Mouse (Mus musculus): ENCODE data around the gene Cmklr1.
"Not testable (repeated sequence)": the region's sequence is repeated elsewhere in the genome, so short reads cannot be mapped to it uniquely, and the experiment has no call there.

Cmklr1 gene

DNA sequence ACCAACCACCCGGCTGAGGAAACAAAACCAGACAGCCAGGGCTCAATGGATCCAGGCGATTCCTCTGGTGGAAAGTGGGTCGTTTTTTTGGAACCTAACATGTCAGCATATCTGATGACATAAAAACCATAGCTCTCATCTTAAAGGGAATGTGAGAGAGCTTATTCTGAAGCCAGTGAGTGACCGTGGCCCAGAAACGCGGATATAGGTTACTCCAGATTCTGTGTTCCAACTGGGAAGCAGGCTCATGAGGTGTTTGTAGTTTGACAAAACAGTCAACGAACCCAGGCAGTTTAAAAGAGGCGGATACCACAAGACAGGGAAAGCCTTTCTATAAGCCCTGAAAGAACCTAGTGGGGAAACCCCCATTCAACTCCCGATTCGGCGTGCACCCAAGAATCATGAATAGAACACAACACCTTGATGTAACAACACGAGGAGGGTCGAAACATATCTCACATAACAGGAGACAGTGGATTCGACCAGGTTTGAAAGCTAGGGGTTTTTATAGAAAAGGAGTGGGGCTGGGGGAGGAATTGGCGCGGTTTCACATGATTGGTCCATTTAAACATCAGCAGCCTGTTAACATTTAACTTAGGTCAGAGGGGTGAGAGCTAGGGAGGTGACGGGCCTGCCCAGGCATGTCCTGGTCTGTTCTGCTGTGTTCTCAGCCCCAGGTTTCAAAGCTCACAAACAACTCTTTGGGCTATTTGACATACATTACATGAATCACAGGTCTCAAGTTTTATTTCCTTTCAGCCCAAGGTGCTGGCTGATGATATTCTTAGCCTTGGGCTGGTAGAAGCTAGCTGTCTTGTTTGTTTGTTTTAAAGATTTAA is 64.4 kb downstream of the Cmklr1 start:
- DNase-seq (ENCODE audit: low read depth, low spot score): not testable (repeated sequence)

DNA sequence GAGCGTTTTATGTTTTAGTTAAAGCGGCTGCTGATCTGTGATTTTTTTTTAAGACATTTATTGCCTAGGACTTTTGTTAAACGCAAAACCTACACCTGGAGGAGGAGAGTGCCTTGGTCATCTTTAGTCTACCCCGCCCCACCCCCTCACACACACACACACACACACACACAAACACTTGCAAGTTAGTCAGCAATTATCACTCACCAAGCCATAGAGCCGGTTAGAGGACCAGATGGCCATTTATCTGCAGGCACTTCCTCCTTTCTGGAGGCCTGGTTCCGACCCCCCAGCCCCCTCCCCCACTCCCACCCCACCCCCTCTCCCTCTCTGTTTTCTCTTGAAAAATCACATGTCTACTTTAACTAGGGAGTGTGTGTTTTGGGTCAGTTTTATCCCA is 65.8 kb downstream of the Cmklr1 start:
- no peak for DNase-seq (ENCODE audit: low read depth, low spot score)

DNA sequence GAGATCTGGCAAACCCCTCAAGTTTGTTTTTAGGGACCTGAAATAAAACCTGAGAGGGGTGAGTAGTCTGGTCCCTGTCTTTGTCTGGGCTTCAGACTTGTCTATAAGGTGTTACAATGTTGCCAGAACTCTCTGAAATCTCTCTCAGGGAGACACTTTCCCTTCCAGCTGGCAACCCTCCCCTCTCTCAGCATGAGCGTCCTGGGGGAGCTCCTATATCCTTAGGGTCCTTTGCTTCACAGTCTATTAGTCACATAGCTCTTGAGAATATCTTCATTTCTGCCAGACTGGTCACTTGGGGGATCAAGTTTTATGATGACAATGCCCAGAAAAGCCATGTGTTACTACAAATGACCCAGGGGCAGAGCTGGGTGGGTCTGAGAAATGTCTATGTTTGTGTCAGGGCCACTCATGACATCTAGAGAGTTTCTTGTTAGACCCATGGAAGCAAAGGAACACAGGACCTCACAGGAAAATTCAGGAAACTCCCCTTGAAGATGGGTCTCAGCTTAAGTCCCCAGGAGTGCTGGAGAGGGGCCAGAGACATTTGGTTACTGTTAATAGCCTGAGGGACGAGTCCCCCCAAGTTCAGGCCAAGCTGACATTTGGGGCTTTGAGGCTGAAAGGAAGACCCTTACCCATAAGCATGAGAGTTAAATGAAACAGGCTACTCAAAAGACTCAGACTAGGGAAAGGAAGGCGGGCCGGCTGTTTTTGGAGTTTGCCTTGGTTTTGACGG is 66.6 kb downstream of the Cmklr1 start:
- DNase-seq (ENCODE audit: low read depth, low spot score): no peak

DNA sequence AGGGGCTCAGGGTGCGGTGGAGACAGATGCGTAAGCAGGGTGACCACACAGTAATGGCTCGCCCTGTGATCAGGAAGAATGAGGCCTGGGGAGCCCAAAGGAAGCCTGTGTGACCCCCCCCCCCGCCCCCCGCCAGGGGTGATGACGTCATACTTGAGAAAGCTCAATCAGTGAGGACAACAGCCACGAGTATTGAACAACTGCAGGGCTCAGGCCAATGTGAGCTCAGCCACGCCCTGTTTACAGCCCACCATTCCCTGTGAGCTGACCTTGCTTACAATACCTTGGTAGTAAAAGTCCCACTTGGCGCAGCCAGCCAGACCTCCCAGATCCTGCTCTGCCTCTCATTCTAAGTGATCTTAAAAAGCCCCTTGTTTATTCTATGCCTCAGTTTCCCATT is 69.4 kb downstream of the Cmklr1 start:
- no peak for DNase-seq (ENCODE audit: low read depth, low spot score)

DNA sequence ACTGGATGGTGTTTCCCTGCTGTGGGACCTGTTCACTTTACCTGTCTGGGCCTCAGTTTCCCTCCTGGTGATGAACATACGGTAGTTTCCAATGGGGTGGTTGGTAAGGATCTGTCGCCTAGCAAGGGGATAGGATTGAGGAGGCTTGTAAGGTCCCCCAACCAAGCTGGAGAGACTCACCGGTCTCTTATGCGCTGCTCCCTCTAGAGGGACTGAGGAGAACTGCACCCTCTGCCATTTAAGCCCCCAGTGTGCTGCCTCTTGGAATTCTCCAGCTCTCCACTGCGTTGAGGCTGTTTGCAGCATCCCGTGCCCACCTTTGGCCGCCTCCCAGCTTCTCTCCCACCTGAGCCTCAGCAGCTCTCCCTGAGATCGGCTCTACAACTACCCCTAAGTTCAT is 70.0 kb downstream of the Cmklr1 start:
- peak; percentile 29 for DNase-seq (ENCODE audit: low read depth, low spot score)

DNA sequence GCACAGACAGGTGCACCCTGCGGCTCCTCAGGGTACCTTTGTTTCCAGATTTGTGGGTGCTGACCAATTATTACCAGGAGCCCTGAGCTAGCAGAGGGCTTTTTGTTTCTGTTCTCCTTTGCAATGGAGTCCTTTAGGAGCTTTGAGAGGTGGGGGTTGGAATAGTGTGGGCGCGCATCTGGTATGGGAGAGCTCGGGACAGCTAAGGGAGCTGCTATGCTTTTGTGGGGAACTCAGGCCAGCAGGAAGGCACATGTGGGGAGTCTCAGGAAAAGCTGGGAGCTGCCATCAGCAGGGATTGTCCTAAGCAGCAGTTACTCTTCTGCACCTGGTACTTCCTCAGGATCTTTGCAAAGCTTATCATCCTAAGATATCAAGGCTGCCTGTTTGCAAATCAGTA is 71.1 kb downstream of the Cmklr1 start:
- no peak for DNase-seq (ENCODE audit: low read depth, low spot score)

DNA sequence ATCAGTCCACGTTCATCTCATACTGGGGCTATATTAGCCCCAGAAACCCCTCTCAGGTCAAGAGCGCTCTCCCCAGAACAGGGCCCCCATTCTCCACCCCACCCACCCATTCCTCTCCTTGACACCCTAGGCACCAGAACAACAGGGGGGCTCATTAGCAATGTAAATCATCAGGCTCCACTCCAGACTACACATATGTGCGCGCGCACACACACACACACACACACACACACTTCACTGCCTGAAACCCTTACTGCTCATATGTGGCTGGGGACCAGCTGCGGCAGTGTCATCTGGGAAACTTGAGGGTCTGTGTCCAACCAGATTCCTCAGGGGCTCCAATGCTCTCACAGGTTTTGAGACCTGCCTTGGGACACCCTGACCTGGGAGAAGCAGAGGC is 71.8 kb downstream of the Cmklr1 start:
- no peak for DNase-seq (ENCODE audit: low read depth, low spot score)

DNA sequence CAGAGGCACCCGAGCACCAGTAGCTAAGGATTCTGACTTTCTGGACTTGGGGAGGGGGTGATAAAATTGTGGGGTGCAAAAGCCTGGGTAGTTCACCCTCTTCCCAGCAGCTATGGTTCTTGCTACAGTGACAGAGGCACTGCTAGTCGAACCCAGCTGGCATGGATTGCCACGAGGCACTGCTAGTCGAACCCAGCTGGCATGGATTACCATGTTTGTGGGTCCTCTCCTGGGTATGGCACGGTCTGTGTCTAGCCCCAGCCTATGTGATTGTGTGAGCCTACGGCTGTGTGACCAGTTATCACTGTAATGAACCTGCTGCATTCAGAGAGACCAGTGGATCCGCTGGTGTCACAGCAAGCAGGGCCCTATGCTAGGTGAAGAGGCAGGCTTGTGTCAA is 72.7 kb downstream of the Cmklr1 start:
- DNase-seq (ENCODE audit: low read depth, low spot score): no peak

DNA sequence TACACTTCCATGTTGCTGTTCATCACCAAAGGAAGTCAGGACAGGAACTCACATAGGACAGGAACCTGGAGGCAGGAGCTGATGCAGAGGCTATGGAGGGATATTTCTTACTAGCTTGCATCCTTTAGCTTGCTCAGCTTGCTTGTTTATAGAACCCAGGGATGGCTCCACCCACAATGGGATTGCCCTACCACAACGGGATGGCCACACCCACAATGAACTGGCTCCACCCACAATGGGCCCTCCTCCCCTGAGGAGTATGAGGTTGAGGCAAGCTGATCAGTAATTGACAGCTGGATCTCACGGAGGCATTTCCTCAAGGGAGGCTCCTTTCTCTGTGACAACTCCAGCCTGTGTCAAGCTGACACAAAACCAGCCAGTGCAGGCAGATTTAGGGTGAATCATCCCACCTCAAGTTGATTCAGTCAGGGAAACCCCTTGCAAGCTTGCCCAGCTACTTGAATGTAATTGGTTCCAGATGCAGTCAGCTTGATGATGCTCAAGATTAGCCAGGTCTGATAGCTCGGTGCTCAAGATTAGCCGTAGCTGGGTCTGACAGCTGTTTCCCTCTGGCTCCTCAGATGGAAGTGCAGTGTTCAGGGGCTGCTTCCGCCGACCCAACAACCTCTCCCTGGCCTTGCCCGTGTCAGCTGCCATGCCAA is 80.0 kb downstream of the Cmklr1 start:
- DNase-seq (ENCODE audit: low read depth, low spot score): peak; percentile 47

DNA sequence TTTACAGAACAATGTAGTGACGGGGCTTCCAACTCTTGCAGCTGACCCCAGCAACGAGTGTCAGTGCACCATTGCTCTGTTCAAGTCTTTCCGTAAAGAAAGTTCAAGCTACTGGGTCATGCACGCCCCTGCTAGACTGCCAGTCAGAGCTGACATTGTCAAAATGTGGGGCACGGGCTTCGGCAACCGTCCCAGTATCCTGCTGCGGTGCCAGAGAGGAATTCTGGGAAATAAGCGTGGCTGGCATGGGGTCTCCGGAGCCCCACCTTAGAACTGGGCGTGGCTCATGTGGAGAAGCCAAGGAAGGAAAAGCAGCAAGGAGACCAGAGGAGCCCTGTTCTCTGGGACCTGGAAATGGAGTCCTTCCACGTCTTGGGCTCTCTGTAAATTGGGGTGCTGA is 84.4 kb downstream of the Cmklr1 start:
- DNase-seq (ENCODE audit: low read depth, low spot score): no peak

DNA sequence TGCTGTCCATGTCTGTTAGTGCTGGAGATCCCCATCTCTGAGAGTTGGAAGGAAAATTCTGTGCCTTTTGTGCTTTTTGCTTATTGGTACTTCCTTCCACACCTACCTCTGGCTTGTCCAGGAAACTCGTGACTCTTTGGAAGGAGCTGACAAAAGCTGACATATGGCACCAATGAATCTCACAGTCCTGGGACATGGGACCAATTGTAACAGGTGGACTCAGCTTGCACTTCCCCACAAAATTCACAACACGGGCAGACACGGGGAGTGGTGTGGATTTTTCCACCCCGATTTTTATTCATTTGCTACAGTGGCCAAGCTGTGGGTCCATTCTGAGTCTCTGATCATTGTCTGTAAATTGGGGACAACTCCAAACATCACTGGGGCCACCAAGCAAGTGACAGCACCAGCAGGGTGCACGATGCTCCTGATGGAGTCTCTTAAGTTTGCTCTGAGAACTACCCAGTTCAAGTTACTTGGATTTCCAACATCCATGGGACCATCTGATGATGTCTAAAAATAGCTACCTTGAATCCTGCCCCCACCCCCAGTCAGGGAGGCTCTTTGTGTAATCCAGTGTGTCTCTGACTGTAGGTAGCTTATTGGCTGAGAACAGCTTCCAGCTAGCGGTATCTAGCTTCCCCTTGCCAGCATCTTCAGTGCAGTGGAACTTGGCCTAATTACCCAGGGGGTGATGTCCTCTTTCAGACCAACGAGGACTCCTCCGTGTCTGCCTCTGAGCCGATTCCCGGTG is 84.9 kb downstream of the Cmklr1 start:
- DNase-seq (ENCODE audit: low read depth, low spot score): no peak

DNA sequence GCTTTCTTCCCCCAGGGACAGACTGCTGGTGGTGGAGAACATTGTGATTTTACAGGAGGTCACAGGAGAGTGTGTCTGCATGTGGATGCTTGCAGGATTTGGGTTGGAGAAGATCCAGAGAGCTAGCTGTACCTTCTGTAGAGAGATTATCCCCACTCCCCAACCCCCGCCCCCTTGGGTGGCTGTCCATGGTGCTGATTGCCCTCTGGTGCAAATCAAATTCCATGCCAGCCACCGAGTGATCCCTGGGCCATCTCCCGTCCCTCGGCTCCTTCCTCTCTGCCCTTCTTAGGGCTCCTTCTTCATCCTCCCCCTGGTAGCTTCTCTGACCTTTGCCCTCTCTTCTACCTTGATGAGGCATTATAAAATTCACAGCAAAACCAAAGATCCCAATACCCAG is 85.8 kb downstream of the Cmklr1 start:
- DNase-seq (ENCODE audit: low read depth, low spot score): no peak
